Mouse (Mus musculus): ENCODE data around the gene Pttg1. TPM values are rescaled to one million over a fixed set of nuclear protein-coding genes. Genes with fewer than 3 reads are reported as not detected.

Gene Pttg1
- total RNA-seq, 2 experiments from 2014 or later = 85.4 to 89.1 TPM

- DNase-seq = no peak
Measured at GRCm38 (mm10) chr11:43410291-43410690, 15.8 kb downstream of the Pttg1 start.

GRCm38 (mm10) chr11:43408888-43409287 is 17.2 kb downstream of the Pttg1 start:
- DNase-seq = no peak

GRCm38 (mm10) chr11:43404150-43404807 is 21.8 kb downstream of the Pttg1 start:
- no peak for DNase-seq

GRCm38 (mm10) chr11:43400131-43400530 is 25.9 kb downstream of the Pttg1 start:
- DNase-seq = no peak

GRCm38 (mm10) chr11:43399297-43399696 is 26.8 kb downstream of the Pttg1 start:
- no peak for DNase-seq

- no peak for DNase-seq
Measured at GRCm38 (mm10) chr11:43396672-43397071, 29.4 kb downstream of the Pttg1 start.

GRCm38 (mm10) chr11:43396246-43396645 is 29.8 kb downstream of the Pttg1 start:
- no peak for DNase-seq

- DNase-seq = no peak
Measured at GRCm38 (mm10) chr11:43395073-43395948, 30.7 kb downstream of the Pttg1 start.

GRCm38 (mm10) chr11:43393325-43393724 is 32.7 kb downstream of the Pttg1 start:
- DNase-seq = no peak

- DNase-seq = no peak
Measured at GRCm38 (mm10) chr11:43392757-43393156, 33.3 kb downstream of the Pttg1 start.

GRCm38 (mm10) chr11:43389118-43389517 is 36.9 kb downstream of the Pttg1 start:
- no peak for DNase-seq

GRCm38 (mm10) chr11:43388122-43389097 is 37.6 kb downstream of the Pttg1 start:
- no peak for DNase-seq

GRCm38 (mm10) chr11:43387004-43387880 is 38.8 kb downstream of the Pttg1 start:
- no peak for DNase-seq

GRCm38 (mm10) chr11:43385716-43386115 is 40.3 kb downstream of the Pttg1 start:
- no peak for DNase-seq

- peak; percentile 73 to 86 for DNase-seq
Measured at GRCm38 (mm10) chr11:43385055-43385649, 40.9 kb downstream of the Pttg1 start.

- no peak for DNase-seq
Measured at GRCm38 (mm10) chr11:43383581-43383980, 42.5 kb downstream of the Pttg1 start.

GRCm38 (mm10) chr11:43380901-43381300 is 45.1 kb downstream of the Pttg1 start:
- no peak for DNase-seq

- no peak for DNase-seq
Measured at GRCm38 (mm10) chr11:43379911-43380485, 46.1 kb downstream of the Pttg1 start.

- DNase-seq = no peak
Measured at GRCm38 (mm10) chr11:43379488-43379887, 46.6 kb downstream of the Pttg1 start.

- DNase-seq = no peak
Measured at GRCm38 (mm10) chr11:43377083-43377850, 48.8 kb downstream of the Pttg1 start.

Measured in heart, adult 18-20 months (tissue).